10 mouse cellular contexts compared by ENCODE assay signal in the genomic region with DNA sequence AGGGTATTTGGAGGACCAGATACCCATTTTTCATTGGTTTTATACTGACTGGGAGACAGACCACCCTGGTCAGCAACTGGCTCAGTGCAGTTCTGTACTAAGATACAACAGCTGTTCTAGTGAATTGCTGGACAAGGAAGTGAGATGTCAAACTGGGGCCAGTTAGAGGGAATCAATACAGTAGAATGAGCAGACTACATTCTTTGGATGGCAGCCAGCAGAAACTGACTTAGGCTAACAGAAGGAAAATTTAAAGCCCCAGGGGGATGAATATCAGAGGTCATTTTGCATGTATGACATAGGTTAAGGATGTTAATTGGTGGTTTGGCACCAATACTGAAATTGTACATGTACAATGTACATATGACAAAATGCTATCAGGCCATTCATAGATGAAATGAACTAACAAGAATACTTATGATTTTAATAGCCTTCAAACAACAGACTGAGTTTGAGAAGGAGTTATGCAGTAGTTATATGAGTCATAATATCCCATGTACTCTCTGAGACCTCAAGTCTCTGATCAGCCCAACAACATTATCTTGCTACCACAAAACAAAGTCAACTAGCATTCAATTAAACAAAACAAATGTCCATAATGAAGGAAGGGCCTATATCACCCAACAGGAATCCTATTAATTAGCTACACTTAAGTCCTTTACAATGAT.
DNase-seq lines count a peak whose midpoint lies in the region; ATAC-seq lines count a peak whose summit lies in the region.
"Had no signal": no experiment of that assay in that cellular context is flagged by ENCODE, and none has a peak within 500 bp of the region (broad histone marks: within the 10 kb centered on the region; RNA-seq: fewer than 3 reads in every experiment).

No protein-coding gene starts in this region.

- H3K36me3 ChIP-seq in embryonic facial prominence, embryonic 11.5 days (replicated peaks; ENCODE audit: control insufficient read depth, insufficient read depth, low read depth, low read length) = no peaks in the 10 kb centered on the region
- H3K36me3 ChIP-seq in embryonic facial prominence, embryonic 10.5 days (replicated peaks) = no peaks in the 10 kb centered on the region
- H3K36me3 ChIP-seq in lung, embryonic 15.5 days = no peaks in the 10 kb centered on the region
- no peaks in the 10 kb centered on the region for H3K36me3 ChIP-seq in intestine, embryonic 16.5 days (ENCODE audit: control insufficient read depth, insufficient read depth, low read length)
- H3K36me3 ChIP-seq in stomach, embryonic 14.5 days (ENCODE audit: control insufficient read depth, insufficient read depth, low read length) = no peaks in the 10 kb centered on the region
- H3K36me3 ChIP-seq: embryonic facial prominence, embryonic 13.5 days had no signal

- H3K9ac ChIP-seq in embryonic facial prominence, embryonic 11.5 days (replicated peaks; ENCODE audit: low read length) = no peak overlapping the region
- H3K9ac ChIP-seq in lung, embryonic 15.5 days = no peak overlapping the region
- H3K9ac ChIP-seq in intestine, embryonic 16.5 days (ENCODE audit: low read depth, low read length) = no peak overlapping the region
- H3K9ac ChIP-seq in stomach, embryonic 14.5 days (replicated peaks; ENCODE audit: low read depth, low read length) = no peak overlapping the region
- H3K9ac ChIP-seq: embryonic facial prominence, embryonic 13.5 days had no signal

- no peak for ATAC-seq in embryonic facial prominence, embryonic 11.5 days (replicated peaks; ENCODE audit: insufficient number of reproducible peaks, low FRiP score, low TSS enrichment, low read depth)
- ATAC-seq in lung, embryonic 15.5 days (ENCODE audit: borderline replicate concordance, extremely low read depth, low FRiP score, low TSS enrichment) = peak; percentile 97
- ATAC-seq in intestine, embryonic 16.5 days = peak; percentile 86
- peak; percentile 88; the same call in 1 of the 2 replicates for ATAC-seq in stomach, embryonic 14.5 days (ENCODE audit: insufficient number of reproducible peaks, insufficient read depth, low FRiP score, low read depth)

- H3K4me1 ChIP-seq in embryonic facial prominence, embryonic 11.5 days (ENCODE audit: control insufficient read depth, insufficient read depth, low read length) = no peaks in the 10 kb centered on the region
- H3K4me1 ChIP-seq in embryonic facial prominence, embryonic 10.5 days = peaks cover 5% of the 10 kb centered on the region; the same call in 1 of the 2 replicates
- H3K4me1 ChIP-seq in lung, embryonic 15.5 days = peaks cover 15% of the 10 kb centered on the region
- 0 out of 2 replicates have a peak, but pooled peaks cover 7% of the 10 kb centered on the region for H3K4me1 ChIP-seq in intestine, embryonic 16.5 days (ENCODE audit: control insufficient read depth, insufficient read depth, low read length)
- 0 out of 2 replicates have a peak, but pooled peaks cover 9% of the 10 kb centered on the region for H3K4me1 ChIP-seq in stomach, embryonic 14.5 days (ENCODE audit: control insufficient read depth, insufficient read depth, low read length)

- H3K4me2 ChIP-seq in embryonic facial prominence, embryonic 11.5 days (ENCODE audit: low read depth, low read length) = no peak overlapping the region
- no peak overlapping the region for H3K4me2 ChIP-seq in lung, embryonic 15.5 days
- no peak overlapping the region for H3K4me2 ChIP-seq in intestine, embryonic 16.5 days (ENCODE audit: low read depth, low read length)
- no peak overlapping the region for H3K4me2 ChIP-seq in stomach, embryonic 14.5 days (replicated peaks; ENCODE audit: low read depth, low read length)
- H3K4me2 ChIP-seq: embryonic facial prominence, embryonic 13.5 days had no signal

- H3K27ac ChIP-seq in embryonic facial prominence, embryonic 11.5 days (replicated peaks; ENCODE audit: low read depth, low read length) = no peak overlapping the region
- H3K27ac ChIP-seq in embryonic facial prominence, embryonic 10.5 days (replicated peaks) = no peak overlapping the region
- 0 out of 2 replicates have a peak overlapping the region, but pooled peaks have one; percentile 57 for H3K27ac ChIP-seq in lung, embryonic 15.5 days
- no peak overlapping the region for H3K27ac ChIP-seq in intestine, embryonic 16.5 days (ENCODE audit: low read length)
- H3K27ac ChIP-seq in stomach, embryonic 14.5 days (ENCODE audit: low read length) = peak overlapping the region; percentile 53; the same call in 1 of the 2 replicates
- H3K27ac ChIP-seq: embryonic facial prominence, embryonic 13.5 days had no signal

- H3K4me3 ChIP-seq in embryonic facial prominence, embryonic 11.5 days (ENCODE audit: low read depth, low read length) = no peak overlapping the region
- H3K4me3 ChIP-seq in embryonic facial prominence, embryonic 10.5 days = no peak overlapping the region
- no peak overlapping the region for H3K4me3 ChIP-seq in lung, embryonic 15.5 days
- no peak overlapping the region for H3K4me3 ChIP-seq in intestine, embryonic 16.5 days (ENCODE audit: low read length)
- no peak overlapping the region for H3K4me3 ChIP-seq in stomach, embryonic 14.5 days (ENCODE audit: low read depth, low read length)
- H3K4me3 ChIP-seq: embryonic facial prominence, embryonic 13.5 days had no signal

- DNase-seq in embryonic facial prominence, embryonic 11.5 days (ENCODE audit: low spot score) = peak; percentile 40
- DNase-seq in embryonic facial prominence, embryonic 10.5 days (ENCODE audit: low spot score) = no peak
- DNase-seq in lung, postnatal 25 days (ENCODE audit: low spot score) = no peak
- DNase-seq in urinary bladder, adult 18-20 months (ENCODE audit: low spot score in 2 of 2) = no peak
- DNase-seq in T-cell, adult 2 months (ENCODE audit: low spot score) = no peak
- DNase-seq: adrenal gland, adult 8-10 months had no signal

- no peaks in the 10 kb centered on the region for H3K27me3 ChIP-seq in embryonic facial prominence, embryonic 11.5 days (ENCODE audit: control insufficient read depth, insufficient read depth, low read length)
- H3K27me3 ChIP-seq in embryonic facial prominence, embryonic 10.5 days (replicated peaks; ENCODE audit: low read depth, poor library complexity, severe bottlenecking) = no peaks in the 10 kb centered on the region
- H3K27me3 ChIP-seq in lung, embryonic 15.5 days = no peaks in the 10 kb centered on the region
- H3K27me3 ChIP-seq in intestine, embryonic 16.5 days (replicated peaks; ENCODE audit: control insufficient read depth, insufficient read depth, low read length) = no peaks in the 10 kb centered on the region
- H3K27me3 ChIP-seq in stomach, embryonic 14.5 days (ENCODE audit: control insufficient read depth, insufficient read depth, low read length) = no peaks in the 10 kb centered on the region
- H3K27me3 ChIP-seq: embryonic facial prominence, embryonic 13.5 days had no signal

- no peaks in the 10 kb centered on the region for H3K9me3 ChIP-seq in embryonic facial prominence, embryonic 11.5 days (replicated peaks; ENCODE audit: control insufficient read depth, low read length)
- no peaks in the 10 kb centered on the region for H3K9me3 ChIP-seq in embryonic facial prominence, embryonic 10.5 days
- no peaks in the 10 kb centered on the region for H3K9me3 ChIP-seq in lung, embryonic 15.5 days
- no peaks in the 10 kb centered on the region for H3K9me3 ChIP-seq in intestine, embryonic 16.5 days (ENCODE audit: control insufficient read depth, low read length)
- H3K9me3 ChIP-seq in stomach, embryonic 14.5 days (ENCODE audit: control insufficient read depth, low read depth, low read length) = no peaks in the 10 kb centered on the region
- H3K9me3 ChIP-seq: embryonic facial prominence, embryonic 13.5 days had no signal

Comparison
In these comparisons a context has a peak if more than half of its experiments do, and no peak if none do; other contexts are left out.
1. H3K27ac ChIP-seq: peak in lung, embryonic 15.5 days (single experiment) and stomach, embryonic 14.5 days (single experiment); none in embryonic facial prominence, embryonic 11.5 days (single experiment), embryonic facial prominence, embryonic 10.5 days (single experiment) and intestine, embryonic 16.5 days (single experiment).